Mouse (Mus musculus): ENCODE measurements around the gene 1700030J22Rik.

GRCm38 (mm10) chr8:116991241-116991640 lies 12.5 kb upstream of the 1700030J22Rik start:
- TF ChIP-seq CTCF (IDR thresholded peaks at IDR 0.05; ENCODE audit: insufficient read depth, low read depth, low read length): no peak
- no peak for TF ChIP-seq POLR2A (IDR thresholded peaks at IDR 0.05; ENCODE audit: insufficient read depth, low read depth, low read length)

Data from olfactory bulb, adult 2 months (tissue).